In the genomic region with DNA sequence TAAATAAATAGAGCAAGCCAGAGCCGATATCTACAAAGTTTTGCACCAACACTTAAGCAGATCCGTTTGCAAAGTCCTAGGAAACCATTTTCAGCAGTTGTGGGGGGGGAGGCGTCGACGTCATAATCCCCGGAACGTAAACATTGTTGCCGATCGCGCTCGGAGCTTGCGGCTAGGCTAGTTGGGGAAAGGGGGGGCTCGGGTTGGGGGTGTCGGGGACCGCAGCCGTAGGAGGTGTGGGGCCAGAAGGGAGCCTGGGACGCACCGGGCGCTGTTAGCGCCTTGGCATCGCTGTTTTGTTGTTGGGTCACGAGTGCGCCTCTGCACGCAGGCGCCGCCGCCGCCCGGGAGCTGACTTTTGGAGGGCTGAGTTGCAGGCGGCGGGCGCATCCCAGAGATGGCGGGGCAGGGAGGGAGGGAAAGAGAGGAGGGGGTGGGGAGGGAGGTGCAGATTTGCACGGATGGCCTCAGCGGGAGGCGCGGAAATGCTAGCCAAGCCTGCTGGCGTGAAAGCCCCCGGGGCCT, we compare ENCODE assay signal across 8 mouse cellular contexts. TPM values are rescaled to one million over a fixed set of nuclear protein-coding genes. Genes with fewer than 3 reads are reported as not detected.
A peak's percentile ranks its signal among the peaks of the same experiment; 100 is the strongest.
DNase-seq lines count a peak whose midpoint lies in the region; ATAC-seq and TF ChIP-seq lines count a peak whose summit lies in the region.

No protein-coding gene starts in this region.

- TF ChIP-seq POLR2A in cerebellum, adult 2 months (IDR thresholded peaks at IDR 0.05; ENCODE audit: borderline replicate concordance, insufficient read depth, low read length), result peak; percentile 44; the same call in 1 of the 2 replicates

- H3K27me3 ChIP-seq in cerebellum, adult 2 months (ENCODE audit: control insufficient read depth, insufficient read depth, low read length), result no peaks in the 10 kb centered on the region
- 0 out of 2 replicates have a peak, but pooled peaks cover 4% of the 10 kb centered on the region for H3K27me3 ChIP-seq in hindbrain, embryonic 13.5 days

- peaks cover 11% of the 10 kb centered on the region for H3K4me1 ChIP-seq in cerebellum, adult 2 months (ENCODE audit: control insufficient read depth, insufficient read depth, low read length)
- peaks cover 67% of the 10 kb centered on the region for H3K4me1 ChIP-seq in hindbrain, embryonic 13.5 days (replicated peaks)

- ATAC-seq in hindbrain, embryonic 13.5 days (ENCODE audit: low FRiP score), result peak; percentile 56; the same call in 1 of the 2 replicates

- no peak for TF ChIP-seq CTCF in cerebellum, adult 2 months (IDR thresholded peaks at IDR 0.05; ENCODE audit: borderline replicate concordance, insufficient read depth, low read depth, low read length)

- peak; percentile 33 for DNase-seq in MN1 (ENCODE audit: low spot score)
- peak; percentile 80 to 82 for DNase-seq in cerebellum, adult 2 months
- peak; percentile 35 to 48 for DNase-seq in frontal cortex, postnatal 25 days (ENCODE audit: low spot score in 2 of 2)
- DNase-seq in left cerebral cortex, adult 11 months (ENCODE audit: low spot score), result peak; percentile 53
- DNase-seq in retina, postnatal 7 days (ENCODE audit: low read depth, low spot score), result peak; percentile 69
- DNase-seq in urinary bladder, adult 2 months (ENCODE audit: low spot score), result peak; percentile 57

- H3K4me2 ChIP-seq in hindbrain, embryonic 13.5 days, result peak overlapping the region; percentile 87

- H3K9ac ChIP-seq in hindbrain, embryonic 13.5 days, result peak overlapping the region; percentile 70

- under 1% methylated on average over 36 of the region's 39 CpGs for WGBS in cerebellum, adult 2 months
- under 1% methylated on average over 39 of the region's 39 CpGs for WGBS in hindbrain, embryonic 13.5 days
- WGBS in macrophage (ENCODE audit: missing documents), result under 1% methylated on average over 37 of the region's 39 CpGs

- H3K4me3 ChIP-seq in cerebellum, adult 2 months (replicated peaks; ENCODE audit: insufficient read depth, low read depth, low read length), result peak overlapping the region; percentile 99
- H3K4me3 ChIP-seq in hindbrain, embryonic 13.5 days, result peak overlapping the region; percentile 66
- H3K4me3 ChIP-seq in macrophage (ENCODE audit: inconsistent target), result peak overlapping the region; percentile 57

- H3K27ac ChIP-seq in cerebellum, adult 2 months (ENCODE audit: insufficient read depth, low read length), result peak overlapping the region; percentile 73
- peak overlapping the region; percentile 88 for H3K27ac ChIP-seq in hindbrain, embryonic 13.5 days
- peak overlapping the region; percentile 75 for H3K27ac ChIP-seq in macrophage

- no peaks in the 10 kb centered on the region for H3K9me3 ChIP-seq in hindbrain, embryonic 13.5 days

- no peaks in the 10 kb centered on the region for H3K79me2 ChIP-seq in macrophage (ENCODE audit: inconsistent target)

- no peaks in the 10 kb centered on the region for H3K36me3 ChIP-seq in hindbrain, embryonic 13.5 days
- no peaks in the 10 kb centered on the region for H3K36me3 ChIP-seq in macrophage (ENCODE audit: inconsistent target)

RNA-seq across cellular contexts. Expression of a gene that starts 0.6 kb away (rescaled TPM):
- polyA plus RNA-seq in cerebellum, adult 2 months (2012; rRNA removed), result 27.5 and 29.4 TPM in 2 replicates
- 101 and 104 TPM in 2 replicates for polyA plus RNA-seq in hindbrain, embryonic 13.5 days (2015; fragmentation: Nextera tagmentation; extraction: Ambion mirVana)
- total RNA-seq in macrophage (2018; cell fraction: chromatin; rRNA removed), result 10 to 100 TPM in 23 of 26 experiments, 1 to 10 TPM in 3; 7.2 to 82.4 (median 41.6) TPM
- 10 to 100 TPM in 25 of 26 experiments, 1 to 10 TPM in 1; 9.1 to 34.3 (median 22.3) TPM for total RNA-seq in macrophage (2018; cell fraction: cytosol; rRNA removed)
- total RNA-seq in macrophage (2018; cell fraction: nucleus; rRNA removed), result 10 to 100 TPM in 25 of 26 experiments, 1 to 10 TPM in 1; 9.9 to 63.2 (median 24.7) TPM
- 23.6 to 28.0 TPM (median 23.7 TPM) in 3 replicates for polyA plus RNA-seq in macrophage (2018)
- 20.5 and 28.8 TPM in 2 replicates for polyA plus RNA-seq in urinary bladder, adult 2 months (2012; rRNA removed)

RNA-seq across cellular contexts. Expression of a gene that starts 25.8 kb away (rescaled TPM):
- polyA plus RNA-seq in cerebellum, adult 2 months (2012; rRNA removed), result 20.7 and 21.4 TPM in 2 replicates
- 11.8 and 12.3 TPM in 2 replicates for polyA plus RNA-seq in hindbrain, embryonic 13.5 days (2015; fragmentation: Nextera tagmentation; extraction: Ambion mirVana)
- 10 to 100 TPM in 21 of 26 experiments, 1 to 10 TPM in 5; 2.8 to 40.6 (median 18.2) TPM for total RNA-seq in macrophage (2018; cell fraction: chromatin; rRNA removed)
- 10 to 100 TPM; 18.7 to 41.9 (median 32.1) TPM for total RNA-seq in macrophage (2018; cell fraction: cytosol; rRNA removed)
- 10 to 100 TPM in 24 of 26 experiments, 1 to 10 TPM in 2; 7.3 to 39.8 (median 20.7) TPM for total RNA-seq in macrophage (2018; cell fraction: nucleus; rRNA removed)
- polyA plus RNA-seq in macrophage (2018), result 17.7 to 42.0 TPM (median 35.0 TPM) in 3 replicates
- polyA plus RNA-seq in urinary bladder, adult 2 months (2012; rRNA removed), result 34.2 and 41.7 TPM in 2 replicates

RNA-seq across cellular contexts. Expression of a gene that starts 57.8 kb away (rescaled TPM):
- 0.23 and 0.73 TPM in 2 replicates for polyA plus RNA-seq in cerebellum, adult 2 months (2012; rRNA removed)
- 0.65 and 1.5 TPM in 2 replicates for polyA plus RNA-seq in hindbrain, embryonic 13.5 days (2015; fragmentation: Nextera tagmentation; extraction: Ambion mirVana)
- total RNA-seq in macrophage (2018; cell fraction: chromatin; rRNA removed), result not detected
- total RNA-seq in macrophage (2018; cell fraction: cytosol; rRNA removed), result not detected
- not detected for total RNA-seq in macrophage (2018; cell fraction: nucleus; rRNA removed)
- polyA plus RNA-seq in macrophage (2018), result not detected in 3 replicates
- polyA plus RNA-seq in urinary bladder, adult 2 months (2012; rRNA removed), result not detected in 2 replicates

Comparison
In these comparisons a context has a peak if more than half of its experiments do, and no peak if none do; other contexts are left out.
1. Peak in every context shown above with its lines: DNase-seq, ATAC-seq, H3K4me3 ChIP-seq and H3K27ac ChIP-seq.